Mouse (Mus musculus) lung, adult 2 months (tissue): ENCODE data around the gene Muc20.

Source experiments
- CTCF ChIP-seq: fragments of 200-500 bp; IDR thresholded peaks from 2 replicates; pipeline ENCODE4 v1.5.1; 2011; ENCODE audit warnings: mild to moderate bottlenecking, low read length, control low read depth; ENCODE audit not compliant: insufficient read depth
- POLR2A ChIP-seq: fragments of 200-500 bp; IDR thresholded peaks from 2 replicates; pipeline ENCODE4 v1.6.1; 2011; ENCODE audit warnings: low read depth, mild to moderate bottlenecking, control low read depth, low read length, borderline replicate concordance; ENCODE audit errors: extremely low read depth

- no peak for TF ChIP-seq CTCF
- TF ChIP-seq POLR2A: no peak
Observed at GRCm38 (mm10) chr16:32805151-32805550, 7.9 kb upstream of the Muc20 start.
